Mouse (Mus musculus) cortical plate, adult 2 months (tissue): ENCODE results near the gene Kif17. TPM values are rescaled to one million over a fixed set of nuclear protein-coding genes. Genes with fewer than 3 reads are reported as not detected.
"Not testable (repeated sequence)": the region's sequence is repeated elsewhere in the genome, so short reads cannot be mapped to it uniquely, and the experiment has no call there.

Source experiments
- H3K27ac ChIP-seq: fragments of 200-500 bp; 2 replicates; pipeline ENCODE4 v1.5.1; 2012; ENCODE audit warnings: low read length, control low read depth, inconsistent platforms; ENCODE audit not compliant: insufficient read depth
- H3K4me1 ChIP-seq: fragments of 200-500 bp; 2 replicates; pipeline ENCODE4 v1.6.1; 2011; ENCODE audit warnings: low read length; ENCODE audit not compliant: control insufficient read depth, insufficient read depth
- H3K4me3 ChIP-seq: fragments of 200-500 bp; 2 replicates; pipeline ENCODE4 v1.5.1; 2011; ENCODE audit warnings: mild to moderate bottlenecking, low read length, control low read depth; ENCODE audit not compliant: insufficient read depth
- CTCF ChIP-seq: fragments of 200-500 bp; IDR thresholded peaks from 2 replicates; pipeline ENCODE4 v1.5.1; 2011; ENCODE audit warnings: mild to moderate bottlenecking, control low read depth, low read length; ENCODE audit not compliant: insufficient read depth; ENCODE audit errors: extremely low read depth
- POLR2A ChIP-seq: fragments of 200-500 bp; IDR thresholded peaks from 2 replicates; pipeline ENCODE4 v1.6.1; 2011; ENCODE audit warnings: mild to moderate bottlenecking, low read length, control low read depth; ENCODE audit not compliant: insufficient read depth; ENCODE audit errors: extremely low read depth
- polyA plus RNA-seq: library from polyadenylated mRNA; depleted of rRNA; stranded (reverse); fragments of >200 nt; gene quantifications from 2 replicates; pipeline ENCODE4 v1.2.3, GENCODE M21; 2012

Kif17 gene
- polyA plus RNA-seq, 1 experiment = 28.7 TPM

DNA sequence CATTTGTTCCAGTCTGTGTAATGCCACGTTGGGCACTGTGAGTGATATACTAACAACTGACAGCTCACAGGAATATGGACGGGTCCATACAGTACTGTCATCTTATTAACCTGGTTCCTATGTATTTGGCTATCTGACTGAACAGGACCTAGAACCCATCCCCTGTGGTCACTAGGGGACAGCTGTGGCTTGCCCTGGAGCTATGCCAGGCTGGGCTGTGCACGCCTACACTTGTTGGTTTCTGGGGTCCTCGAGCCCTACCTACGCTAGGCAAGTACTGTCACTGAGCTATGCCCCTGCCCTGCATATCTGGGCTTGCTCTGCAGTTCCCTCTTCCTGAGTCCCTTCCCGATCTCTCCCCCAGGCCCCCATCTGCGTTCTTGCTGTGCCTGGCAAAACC is 71.3 kb downstream of the Kif17 start:
- Histone ChIP-seq H3K4me3 (no peak overlapping the region), H3K4me1 (peaks cover 17% of the 10 kb centered on the region), H3K27ac (no peak overlapping the region)
- TF ChIP-seq POLR2A (no peak), CTCF (no peak)

DNA sequence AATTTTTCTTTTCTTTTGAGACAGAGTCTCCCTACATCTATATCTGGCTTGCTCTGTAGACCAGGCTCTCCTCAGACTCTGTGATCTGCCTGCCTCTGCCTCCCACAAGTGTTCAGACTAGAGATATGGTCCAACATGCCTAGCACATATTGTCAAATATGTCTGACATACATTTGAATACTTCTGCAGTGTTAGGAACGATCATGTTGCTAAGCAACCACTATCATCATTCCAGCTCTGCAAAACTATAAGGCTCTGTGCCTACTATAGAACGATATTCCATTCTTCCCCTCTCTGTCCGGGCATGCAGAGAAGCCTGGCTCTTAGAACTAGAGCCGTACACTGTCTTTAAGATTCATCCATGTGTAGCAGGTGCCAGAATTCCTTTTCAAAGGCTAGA is 72.5 kb downstream of the Kif17 start:
- no peak for TF ChIP-seq CTCF
- no peak for TF ChIP-seq POLR2A
- H3K4me1 ChIP-seq = peaks cover 18% of the 10 kb centered on the region
- H3K27ac ChIP-seq = no peak overlapping the region
- no peak overlapping the region for H3K4me3 ChIP-seq

DNA sequence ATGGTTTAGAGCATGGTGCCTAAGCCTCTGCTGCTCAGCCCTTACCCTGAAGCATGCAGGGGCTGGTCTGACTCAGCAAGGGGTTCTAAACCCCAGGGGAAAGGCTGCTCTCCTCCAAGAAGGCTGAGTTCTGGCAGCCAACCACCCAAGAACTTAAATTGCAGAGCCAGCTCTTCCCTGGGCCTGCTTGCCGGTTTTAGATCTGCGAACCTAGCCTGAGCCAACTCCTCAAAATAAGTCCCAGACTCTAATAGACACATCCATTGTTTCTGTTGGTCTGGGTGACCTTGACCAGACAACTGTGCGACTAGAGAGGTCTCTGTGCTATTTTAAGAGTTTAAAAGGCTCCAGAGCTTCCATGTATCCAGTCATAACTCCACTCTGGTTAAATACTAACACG is 73.5 kb downstream of the Kif17 start:
- H3K27ac ChIP-seq = 0 out of 2 replicates have a peak overlapping the region, but pooled peaks have one; percentile 28
- H3K4me1 ChIP-seq = peaks cover 18% of the 10 kb centered on the region
- H3K4me3 ChIP-seq = no peak overlapping the region
- TF ChIP-seq POLR2A (no peak), CTCF (no peak)

GRCm38 (mm10) chr4:138324451-138324850 is 74.2 kb downstream of the Kif17 start:
- no peak overlapping the region for H3K27ac ChIP-seq
- no peak overlapping the region for H3K4me3 ChIP-seq
- H3K4me1 ChIP-seq = peaks cover 18% of the 10 kb centered on the region
- TF ChIP-seq CTCF = no peak
- TF ChIP-seq POLR2A = no peak

- Histone ChIP-seq H3K4me1 (peaks cover 18% of the 10 kb centered on the region), H3K27ac (peak overlapping the region; percentile 99), H3K4me3 (peak overlapping the region; percentile 70)
- 0 out of 2 replicates have a peak, but pooled peaks have one; percentile 34 for TF ChIP-seq POLR2A
- no peak for TF ChIP-seq CTCF
Measured at GRCm38 (mm10) chr4:138325466-138326076, 75.3 kb downstream of the Kif17 start.

DNA sequence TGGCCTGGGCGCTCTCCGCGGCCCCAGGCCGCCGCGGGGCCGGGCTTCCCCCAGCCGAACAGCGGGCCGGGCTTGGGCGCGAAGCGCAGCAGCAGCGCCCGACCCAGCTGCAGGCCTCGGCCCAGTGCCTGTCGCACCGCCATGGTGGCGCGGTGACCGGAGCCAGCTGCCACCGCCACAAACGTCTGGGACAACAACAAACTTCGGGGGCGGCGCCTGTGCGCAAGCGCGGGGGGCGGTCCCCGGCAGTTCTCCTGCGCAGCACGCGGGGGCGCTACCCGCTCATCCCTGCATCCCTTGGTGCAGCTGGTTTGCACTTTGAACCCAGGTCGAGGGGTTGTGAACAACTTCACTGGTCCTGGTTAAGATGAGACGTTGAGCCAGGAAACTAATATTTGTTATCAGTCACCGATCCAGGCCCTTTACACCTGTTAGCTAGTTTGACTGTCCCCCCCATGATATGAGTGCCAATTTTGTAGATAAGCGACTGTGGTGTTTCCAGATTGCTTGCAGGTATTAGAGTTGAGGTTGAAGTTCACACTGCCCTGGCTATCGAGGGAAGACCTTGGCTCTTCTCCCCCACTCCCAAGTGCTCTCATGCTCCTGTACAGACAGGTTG is 76.0 kb downstream of the Kif17 start, which contains the start of gene Pink1:
Gene Pink1 (minus strand): TSS at position 231 of the 619 bp plus-strand sequence.
- Histone ChIP-seq H3K4me1 (peaks cover 18% of the 10 kb centered on the region), H3K4me3 (peak within 1 kb of the TSS; percentile 70), H3K27ac (peak within 1 kb of the TSS; percentile 99)
- TF ChIP-seq CTCF (peak; percentile 74), POLR2A (peak; percentile 55; the same call in 1 of the 2 replicates)

GRCm38 (mm10) chr4:138327155-138327554 is 76.9 kb downstream of the Kif17 start:
- not testable (repeated sequence) for H3K4me3 ChIP-seq
- H3K27ac ChIP-seq = 0 out of 2 replicates have a peak overlapping the region, but pooled peaks have one; percentile 43
- H3K4me1 ChIP-seq = peaks cover 16% of the 10 kb centered on the region

DNA sequence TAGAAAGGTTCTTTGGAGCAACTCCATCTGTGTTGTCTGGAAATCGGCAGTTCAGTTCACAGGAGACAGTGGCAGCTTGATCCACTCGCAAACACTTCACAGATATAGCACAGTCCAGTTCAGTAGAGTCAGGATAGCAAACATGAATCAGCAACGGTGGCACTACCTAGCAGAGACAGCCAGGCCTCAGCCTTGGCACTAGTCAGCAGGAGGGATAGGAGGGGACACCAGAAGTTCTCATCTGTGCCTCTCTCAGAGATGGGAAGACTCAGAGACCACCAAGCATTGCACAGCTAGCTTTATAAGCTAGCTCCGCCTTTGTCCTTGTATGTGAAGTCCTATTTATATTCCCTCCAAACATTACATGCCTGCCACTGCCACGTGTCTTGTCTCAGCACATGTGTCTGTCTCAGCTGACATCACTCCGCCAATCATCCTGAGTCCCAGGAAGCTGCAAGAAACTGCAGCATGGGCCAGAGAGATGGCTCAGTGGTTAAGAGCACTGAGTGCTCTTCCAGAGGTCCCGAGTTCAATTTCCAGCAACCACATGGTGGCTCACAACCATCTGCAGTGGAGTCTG is 77.7 kb downstream of the Kif17 start:
- peak overlapping the region; percentile 18 for H3K4me3 ChIP-seq

GRCm38 (mm10) chr4:138330264-138330671 is 80.0 kb downstream of the Kif17 start:
- TF ChIP-seq POLR2A = no peak
- Histone ChIP-seq H3K4me3 (no peak overlapping the region), H3K4me1 (peaks cover 3% of the 10 kb centered on the region; the same call in 1 of the 2 replicates), H3K27ac (no peak overlapping the region)

More for the DNA sequence above, 77.7 kb downstream of the Kif17 start:
- Histone ChIP-seq H3K27ac (peak overlapping the region; percentile 15; the same call in 1 of the 2 replicates), H3K4me1 (peaks cover 13% of the 10 kb centered on the region)
- TF ChIP-seq CTCF (no peak), POLR2A (no peak)

GRCm38 (mm10) chr4:138331647-138332046 is 81.4 kb downstream of the Kif17 start:
- TF ChIP-seq CTCF = no peak
- no peak for TF ChIP-seq POLR2A
- H3K4me3 ChIP-seq = no peak overlapping the region
- no peaks in the 10 kb centered on the region for H3K4me1 ChIP-seq
- H3K27ac ChIP-seq = no peak overlapping the region
